Mouse (Mus musculus) thymus, postnatal 14 days (tissue): ENCODE data around the gene Gm6096.

Experiments used
- DNase-seq: peaks from one replicate; pipeline ENCODE4 v3.0.0; 2021

Gene Gm6096

DNA sequence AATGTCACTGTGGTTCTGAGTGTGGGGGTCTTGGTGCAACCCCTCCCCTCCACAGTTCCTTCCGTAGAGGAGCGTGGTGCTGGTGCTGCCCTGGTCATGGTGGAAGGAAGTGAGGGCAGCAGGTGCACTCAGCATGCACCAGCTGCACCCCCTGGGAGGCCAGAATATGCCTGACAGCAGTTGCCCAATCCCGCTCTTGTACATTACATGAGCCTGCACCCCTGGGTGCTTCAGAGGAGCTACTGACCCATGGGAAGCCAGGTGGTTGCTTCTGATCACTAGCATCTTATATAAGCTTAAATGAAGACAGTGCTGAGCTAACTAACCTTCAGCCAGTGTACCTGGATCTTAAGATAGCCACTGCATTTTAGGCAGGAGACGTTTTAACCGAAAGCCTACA lies 12.8 kb upstream of the Gm6096 start:
- DNase-seq: no peak

DNA sequence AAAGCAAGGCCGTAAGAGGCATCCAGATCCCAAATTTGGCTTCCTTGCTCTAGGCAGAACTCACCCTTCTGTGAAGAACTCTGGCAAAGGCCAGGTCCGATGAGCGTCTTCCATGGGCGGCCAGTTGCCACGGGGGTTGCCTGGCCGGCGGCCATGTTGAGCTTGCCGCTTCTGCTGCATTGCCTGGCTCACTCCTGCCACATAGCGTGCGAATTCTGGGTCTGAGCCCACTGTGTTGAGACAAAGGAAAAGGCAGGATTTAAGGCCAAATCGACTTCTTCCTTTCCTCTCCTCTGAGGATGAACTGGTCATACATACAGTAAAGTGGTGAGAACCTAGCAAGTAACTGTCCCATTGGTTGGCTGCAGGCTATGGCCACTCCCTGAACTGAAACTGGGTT lies 8.7 kb upstream of the Gm6096 start:
- no peak for DNase-seq

DNA sequence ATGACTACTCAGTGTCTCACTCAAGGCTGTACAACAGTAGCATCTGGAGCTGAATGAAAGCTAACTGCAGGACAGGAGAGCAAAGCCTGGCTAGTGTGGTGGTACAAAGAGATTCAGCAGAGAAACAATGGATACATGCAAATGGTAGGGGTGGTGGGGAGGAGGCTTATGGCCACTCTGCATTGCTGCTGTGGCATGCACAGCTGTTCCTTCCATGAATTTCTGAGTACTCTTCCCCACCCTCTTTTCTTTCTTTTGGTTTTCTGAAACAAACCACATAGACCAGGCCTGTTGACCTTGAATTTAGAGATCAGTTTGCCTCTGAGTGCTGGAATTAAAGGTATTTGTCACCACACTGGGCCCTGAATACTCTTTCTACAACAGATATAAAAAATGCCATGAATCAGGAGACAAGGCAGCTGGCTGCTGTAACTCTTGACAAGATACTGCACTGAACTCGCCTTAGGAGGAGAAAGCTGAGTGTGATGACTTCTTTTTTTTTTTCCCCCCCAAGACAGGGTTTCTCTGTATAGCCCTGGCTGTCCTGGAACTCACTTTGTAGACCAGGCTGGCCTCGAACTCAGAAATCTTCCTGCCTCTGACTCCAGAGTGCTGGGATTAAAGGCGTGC lies 3.9 kb upstream of the Gm6096 start:
- DNase-seq: no peak

- peak; percentile 35 for DNase-seq
Measured at GRCm38 (mm10) chr7:34252030-34252429, 1.2 kb downstream of the Gm6096 start.

- DNase-seq: no peak
Measured at GRCm38 (mm10) chr7:34255137-34255536, 4.3 kb downstream of the Gm6096 start.

DNA sequence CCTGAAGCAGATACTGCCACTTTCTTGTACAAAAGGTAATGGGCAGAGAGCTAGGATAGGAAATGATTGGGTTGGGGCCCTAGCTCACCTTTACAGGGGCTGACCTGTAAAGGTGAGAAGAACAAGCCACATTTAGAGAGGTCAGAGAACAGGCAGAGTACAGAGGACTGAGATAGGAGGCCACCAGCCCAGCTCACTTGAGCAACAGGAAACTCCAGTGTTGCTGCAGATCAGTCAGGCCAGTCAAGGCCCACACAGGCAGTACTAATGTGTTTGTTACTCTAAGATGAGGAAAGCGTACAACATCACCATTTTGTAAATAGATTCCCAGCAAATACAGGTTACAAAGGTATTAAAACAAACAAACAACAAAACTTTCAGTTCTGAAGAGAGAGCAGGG lies 5.1 kb downstream of the Gm6096 start:
- DNase-seq: no peak

DNA sequence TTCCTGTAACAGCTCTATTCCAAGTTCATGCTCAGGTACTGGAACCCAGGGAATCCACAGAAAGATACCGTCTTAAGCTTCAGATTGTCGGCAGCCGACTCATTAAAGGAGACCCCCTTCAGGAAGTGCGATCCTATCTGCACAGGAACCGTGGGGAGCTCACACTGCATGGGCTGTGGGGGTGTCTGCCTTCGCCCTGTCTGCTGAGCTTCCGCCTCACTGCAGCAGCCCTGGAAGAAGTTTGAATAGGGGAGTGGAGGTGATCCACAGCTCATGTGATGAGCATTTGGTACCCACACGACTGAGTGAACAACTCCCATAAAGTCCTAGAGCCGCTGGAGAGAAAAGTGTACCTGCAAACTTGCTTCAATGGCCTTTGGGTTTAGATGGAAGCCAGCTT lies 6.4 kb downstream of the Gm6096 start:
- DNase-seq: no peak

GRCm38 (mm10) chr7:34258407-34258806 lies 7.6 kb downstream of the Gm6096 start:
- no peak for DNase-seq

DNA sequence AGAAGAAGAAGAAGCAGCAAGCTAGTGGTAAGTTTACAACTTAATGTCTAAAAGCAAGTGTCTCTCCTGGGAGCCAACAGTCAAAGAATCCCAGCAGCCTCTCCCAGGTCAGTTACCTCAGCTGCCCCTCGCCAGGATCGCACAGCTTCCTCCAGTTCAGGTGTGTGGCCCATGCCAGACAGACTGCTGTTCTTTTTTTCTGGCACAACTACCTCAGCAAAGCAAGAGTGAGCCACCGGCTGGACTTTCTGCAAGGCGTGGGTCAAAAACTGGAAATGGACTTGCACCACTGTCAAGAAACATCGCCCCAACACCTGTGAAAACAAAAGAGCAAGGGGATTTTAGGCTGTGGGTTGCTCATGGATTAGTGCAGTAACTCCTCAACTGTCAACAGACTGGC lies 12.6 kb downstream of the Gm6096 start:
- DNase-seq: no peak

DNA sequence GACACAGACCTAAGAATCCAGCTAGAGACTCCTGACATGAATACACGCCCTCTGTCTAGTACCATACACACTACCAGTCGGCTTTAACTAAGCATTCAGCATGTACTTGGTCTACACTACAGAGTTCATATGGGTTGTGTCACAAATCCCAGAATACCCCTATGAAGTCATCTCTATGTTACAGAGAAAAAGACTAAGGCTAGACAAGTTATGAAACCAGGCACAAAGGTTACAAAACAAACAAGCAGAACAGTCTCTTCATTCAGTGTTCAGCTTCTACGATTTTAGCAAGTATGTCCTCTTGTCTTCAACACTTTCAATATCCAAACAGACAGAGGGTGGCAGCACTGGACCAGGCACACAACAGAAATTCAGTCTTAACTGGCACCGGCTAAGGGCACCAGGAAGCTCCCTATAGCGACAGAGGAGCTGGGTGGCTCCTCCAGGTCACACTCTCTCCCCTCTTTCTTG lies 15.1 kb downstream of the Gm6096 start:
- DNase-seq: peak; percentile 59

DNA sequence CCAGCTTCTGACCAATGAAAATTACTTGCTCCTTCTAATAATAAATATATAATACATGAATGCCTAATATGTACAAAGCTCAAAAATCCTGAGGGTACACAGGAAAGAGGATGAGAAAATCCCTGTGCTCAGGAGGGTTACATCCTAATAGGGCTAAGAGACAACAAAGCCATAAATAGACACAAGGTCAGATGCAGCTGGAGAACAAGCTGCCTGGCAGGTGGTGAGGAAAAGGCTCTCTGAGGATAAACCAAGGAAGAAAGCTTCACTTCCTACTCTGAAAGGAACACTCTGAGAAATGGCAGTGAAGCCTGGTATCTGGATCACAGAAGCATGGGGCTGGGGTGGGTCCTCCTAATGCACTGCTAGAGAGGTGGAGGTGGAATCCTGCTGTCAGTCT lies 15.6 kb downstream of the Gm6096 start:
- DNase-seq: no peak

GRCm38 (mm10) chr7:34268463-34268862 lies 17.6 kb downstream of the Gm6096 start:
- no peak for DNase-seq

DNA sequence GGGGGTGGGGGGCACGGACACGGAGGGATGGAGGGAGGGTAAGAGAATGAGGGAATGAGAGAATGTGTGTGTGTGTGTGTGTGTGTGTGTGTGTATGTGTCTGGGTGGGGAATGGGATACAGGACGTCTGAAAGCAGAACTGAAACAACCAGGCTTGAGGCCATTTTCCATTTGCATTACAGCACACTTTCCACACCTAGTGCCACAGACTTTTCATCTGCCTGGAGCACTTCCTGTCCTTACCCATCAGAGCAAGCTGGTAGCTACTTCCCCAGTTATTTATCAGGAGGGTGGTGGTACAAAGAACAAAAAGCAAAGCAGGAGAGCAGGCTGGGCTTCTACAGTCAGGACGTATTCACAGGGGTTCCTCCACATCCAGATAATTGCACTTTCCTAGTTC lies 21.6 kb downstream of the Gm6096 start:
- DNase-seq: no peak

GRCm38 (mm10) chr7:34276066-34276465 lies 25.2 kb downstream of the Gm6096 start:
- no peak for DNase-seq

- no peak for DNase-seq
Measured at GRCm38 (mm10) chr7:34277656-34278055, 26.8 kb downstream of the Gm6096 start.

DNA sequence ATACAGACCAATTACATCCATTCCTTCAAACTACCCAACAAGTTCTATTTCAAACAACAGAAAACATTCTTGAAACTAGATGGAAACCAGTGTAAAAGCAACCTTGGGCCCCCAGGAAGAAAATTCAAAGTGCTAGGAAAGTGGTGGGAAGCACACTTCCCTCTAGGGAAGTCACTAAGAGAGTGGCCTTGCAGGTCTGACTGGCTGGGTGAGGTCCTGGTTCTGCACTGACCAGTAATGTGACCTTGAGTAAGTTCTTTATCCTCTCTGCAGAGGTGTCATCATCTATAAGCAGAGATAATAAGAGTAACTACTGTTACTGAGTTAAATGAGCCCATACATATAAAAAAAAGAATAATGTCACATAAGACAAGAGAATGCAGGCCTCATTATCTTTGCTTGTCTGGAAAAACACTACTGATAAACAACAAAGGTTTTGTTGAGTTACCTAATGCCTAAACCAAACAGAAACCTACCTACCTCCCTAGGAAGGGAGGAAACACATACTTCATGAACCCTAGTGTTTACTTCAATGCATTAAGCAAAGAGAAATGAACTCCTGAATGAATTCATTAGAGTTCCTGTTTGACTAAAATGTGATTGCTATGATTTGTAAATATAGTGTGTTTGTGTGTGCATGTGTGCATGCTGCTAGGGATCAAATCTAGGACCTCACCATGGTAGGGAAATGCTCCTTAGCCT lies 39.8 kb downstream of the Gm6096 start:
- no peak for DNase-seq

DNA sequence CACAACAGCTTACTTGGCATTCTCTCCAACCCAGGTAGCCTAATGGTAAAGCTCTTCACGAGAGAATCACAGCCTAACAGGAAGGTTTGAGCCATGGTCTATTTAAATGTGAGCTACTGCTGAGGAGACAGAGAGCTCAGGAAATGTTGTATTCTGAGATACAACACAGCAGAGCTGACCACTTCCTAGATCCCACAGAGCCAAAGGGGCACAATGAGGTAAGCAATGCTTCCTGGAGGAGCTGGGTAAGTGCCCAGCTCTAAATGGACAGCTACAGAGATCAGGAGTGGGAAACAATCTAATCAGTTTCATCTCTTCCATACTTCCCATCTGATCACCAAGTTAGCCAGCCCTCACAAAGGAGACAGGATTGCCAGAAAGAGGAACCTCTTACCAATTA lies 40.4 kb downstream of the Gm6096 start:
- DNase-seq: no peak

DNA sequence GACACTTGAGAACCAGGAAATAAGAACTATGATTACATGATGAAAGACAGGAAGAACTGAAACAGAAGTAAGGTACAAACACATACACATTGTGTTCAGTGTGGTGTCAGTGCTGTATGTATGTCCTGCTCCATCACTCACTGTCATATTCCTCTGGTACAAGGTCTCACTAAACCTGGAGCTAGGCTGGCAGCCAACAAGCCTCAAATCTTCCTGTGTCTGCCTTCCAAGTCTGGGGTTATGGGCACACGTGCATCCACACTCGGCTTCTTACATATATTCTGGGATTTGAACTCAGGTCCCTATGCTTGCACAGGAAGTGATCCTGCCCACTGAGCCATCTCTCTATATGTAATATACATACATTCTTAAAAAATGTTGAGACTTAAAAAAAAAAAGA lies 41.8 kb downstream of the Gm6096 start:
- no peak for DNase-seq

DNA sequence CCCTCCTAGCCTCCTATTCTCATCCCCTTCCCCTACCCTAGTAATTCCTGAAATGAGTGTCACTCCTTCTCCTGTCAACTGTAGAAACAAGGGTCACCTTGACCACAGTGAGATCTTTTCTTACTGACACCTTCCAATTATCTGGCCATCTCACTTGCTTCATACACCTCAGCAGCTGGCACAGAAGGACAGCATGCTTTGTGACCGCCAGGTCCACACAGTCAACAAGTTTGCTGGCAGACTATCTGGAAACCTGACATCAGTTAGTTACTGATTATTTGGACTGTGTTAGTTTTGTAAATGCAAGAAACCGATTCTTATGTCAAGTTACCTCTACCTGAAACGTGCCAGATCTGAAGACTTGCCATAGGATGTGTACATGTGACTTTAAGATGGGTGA lies 45.3 kb downstream of the Gm6096 start:
- no peak for DNase-seq

DNA sequence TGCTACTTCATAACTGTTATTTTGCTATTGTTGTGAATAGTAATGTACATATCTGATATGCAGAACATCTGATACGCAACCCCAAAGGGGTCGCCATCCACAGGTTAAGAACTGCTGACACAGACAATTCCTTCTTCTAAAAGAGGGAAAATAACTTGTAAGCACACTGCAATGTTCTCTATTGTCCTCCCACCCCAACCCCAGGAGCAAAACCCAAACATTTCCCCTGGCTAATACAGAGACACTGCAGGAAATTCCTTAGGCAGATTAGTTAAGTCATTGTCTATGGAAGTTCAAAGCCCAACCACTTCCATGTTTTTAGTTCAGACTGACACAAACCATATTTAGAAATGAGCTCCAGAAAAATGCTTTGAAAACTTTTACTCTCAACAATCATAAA lies 48.0 kb downstream of the Gm6096 start:
- DNase-seq: no peak
